Mouse (Mus musculus): ENCODE measurements around the gene Ryr2.

- no peak for TF ChIP-seq CTCF (IDR thresholded peaks at IDR 0.05)
- TF ChIP-seq POLR2A (IDR thresholded peaks at IDR 0.05; ENCODE audit: insufficient read depth, low read depth, low read length), result no peak
Measured at GRCm38 (mm10) chr13:11738211-11738610, 368.5 kb downstream of the Ryr2 start.
